Mouse (Mus musculus) kidney, embryonic 14.5 days (tissue): ENCODE data around the gene Zfp523. TPM values are rescaled to one million over a fixed set of nuclear protein-coding genes. Genes with fewer than 3 reads are reported as not detected.

Experiments used
- polyA plus RNA-seq: library from polyadenylated mRNA; unstranded; fragments of >200 nt; fragmentation: Nextera tagmentation; extraction: Ambion mirVana; gene quantifications from 2 replicates; pipeline ENCODE4 v1.2.1, GENCODE M21; 2014

Gene Zfp523
- polyA plus RNA-seq, 1 experiment from 2014 or later: 39.7 TPM

Other genes with a start within 250 kb of the Zfp523 start
- 4.9 and 5.8 TPM in 2 replicates for gene Tcp11, start 96.5 kb upstream of the Zfp523 start, polyA plus RNA-seq
- 20.5 and 31.3 TPM in 2 replicates for gene Scube3, start 35.0 kb upstream of the Zfp523 start, polyA plus RNA-seq
- 2.7 and 3.5 TPM in 2 replicates for gene Def6, start 30.6 kb downstream of the Zfp523 start, polyA plus RNA-seq
- gene Ppard, start 55.6 kb downstream of the Zfp523 start, polyA plus RNA-seq: 2.3 and 3.5 TPM in 2 replicates
- gene Fance, start 136.4 kb downstream of the Zfp523 start, polyA plus RNA-seq: 24.1 and 31.9 TPM in 2 replicates
- 911 and 1,064 TPM in 2 replicates for gene Rpl10a, start 151.3 kb downstream of the Zfp523 start, polyA plus RNA-seq
- 8.7 and 10.9 TPM in 2 replicates for gene Tead3, start 173.7 kb downstream of the Zfp523 start, polyA plus RNA-seq
- gene Tulp1, start 188.1 kb downstream of the Zfp523 start, polyA plus RNA-seq: 5.1 and 5.6 TPM in 2 replicates